18 mouse cellular contexts compared by ENCODE assay signal in the genomic region with DNA sequence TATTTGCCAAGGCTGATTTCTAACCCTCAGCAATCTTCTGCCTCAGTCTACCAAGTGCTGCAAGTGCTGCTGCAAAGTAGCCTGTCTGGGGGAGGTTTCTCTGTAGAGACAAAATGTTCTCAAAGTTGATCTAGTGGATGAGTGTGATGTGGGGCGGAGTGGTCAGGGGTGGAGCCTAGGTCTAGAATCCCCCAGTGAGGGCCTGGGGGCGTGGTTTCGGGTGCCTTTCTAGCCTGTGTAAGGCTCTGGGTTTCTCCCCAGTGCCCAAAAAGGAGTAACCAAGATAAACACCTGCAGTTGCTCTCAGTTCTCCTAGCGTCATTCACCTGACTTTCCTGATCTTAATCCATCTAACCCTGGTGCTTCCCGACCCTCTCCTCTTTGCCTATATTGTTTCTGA. TPM values are rescaled to one million over a fixed set of nuclear protein-coding genes. Genes with fewer than 3 reads are reported as not detected.
DNase-seq lines count a peak whose midpoint lies in the region; ATAC-seq and TF ChIP-seq lines count a peak whose summit lies in the region.
"Had no signal": no experiment of that assay in that cellular context is flagged by ENCODE, and none has a peak within 500 bp of the region (broad histone marks: within the 10 kb centered on the region; RNA-seq: fewer than 3 reads in every experiment).

No protein-coding gene starts in this region.

- H3K4me2 ChIP-seq in stomach, embryonic 15.5 days, result no peak overlapping the region
- H3K4me2 ChIP-seq in stomach, postnatal 0 days (replicated peaks; ENCODE audit: low read depth), result no peak overlapping the region
- H3K4me2 ChIP-seq in liver, embryonic 15.5 days, result no peak overlapping the region
- H3K4me2 ChIP-seq: embryonic facial prominence, embryonic 13.5 days; midbrain, embryonic 12.5 days had no signal

- H3K4me1 ChIP-seq in stomach, embryonic 15.5 days, result peaks cover 5% of the 10 kb centered on the region; the same call in 1 of the 2 replicates
- H3K4me1 ChIP-seq in stomach, postnatal 0 days (replicated peaks; ENCODE audit: control insufficient read depth, insufficient read depth), result no peaks in the 10 kb centered on the region
- H3K4me1 ChIP-seq in liver, embryonic 15.5 days (replicated peaks), result peaks cover 23% of the 10 kb centered on the region
- H3K4me1 ChIP-seq: embryonic facial prominence, embryonic 13.5 days had no signal

- ATAC-seq in stomach, embryonic 15.5 days (ENCODE audit: insufficient read depth, low FRiP score, low read depth), result peak; percentile 44; the same call in 1 of the 2 replicates
- ATAC-seq in stomach, postnatal 0 days (ENCODE audit: low FRiP score, low TSS enrichment), result no peak
- peak; percentile 58 for ATAC-seq in liver, embryonic 15.5 days (ENCODE audit: insufficient read depth)
- ATAC-seq: hindbrain, embryonic 16.5 days had no signal

- WGBS in stomach, embryonic 15.5 days, result 12% methylated on average over 5 of the region's 5 CpGs
- WGBS in stomach, postnatal 0 days, result 17% methylated on average over 5 of the region's 5 CpGs
- WGBS in liver, embryonic 15.5 days (ENCODE audit: insufficient replicate concordance), result 20% methylated on average over 5 of the region's 5 CpGs

- no peaks in the 10 kb centered on the region for H3K9me3 ChIP-seq in stomach, embryonic 15.5 days
- H3K9me3 ChIP-seq in stomach, postnatal 0 days (ENCODE audit: control insufficient read depth, low read length), result no peaks in the 10 kb centered on the region
- H3K9me3 ChIP-seq in liver, embryonic 15.5 days (replicated peaks), result no peaks in the 10 kb centered on the region
- H3K9me3 ChIP-seq: embryonic facial prominence, embryonic 13.5 days; forebrain, embryonic 12.5 days; limb, embryonic 10.5 days; midbrain, embryonic 12.5 days had no signal

- H3K4me3 ChIP-seq in stomach, embryonic 15.5 days (replicated peaks), result no peak overlapping the region
- no peak overlapping the region for H3K4me3 ChIP-seq in stomach, postnatal 0 days (ENCODE audit: low read depth, low read length)
- H3K4me3 ChIP-seq in liver, embryonic 15.5 days (replicated peaks), result no peak overlapping the region
- H3K4me3 ChIP-seq: embryonic facial prominence, embryonic 13.5 days; forebrain, embryonic 12.5 days; limb, embryonic 10.5 days; midbrain, embryonic 12.5 days had no signal

- TF ChIP-seq CTCF in stomach, postnatal 0 days (IDR thresholded peaks at IDR 0.05; ENCODE audit: low read depth), result no peak

- DNase-seq in stomach, postnatal 0 days (ENCODE audit: low spot score), result no peak
- peak; percentile 79 for DNase-seq in c-Kit-positive CD71-positive TER-119-negative erythroid progenitor cells, embryonic 14.5 days (ENCODE audit: low read depth)
- DNase-seq in thymus, postnatal 4 days, result peak; percentile 81
- DNase-seq in retina, embryonic 14.5 days (ENCODE audit: low spot score), result no peak
- no peak for DNase-seq in kidney, postnatal 10 days
- DNase-seq: adrenal gland, postnatal 14 days; cerebellum, postnatal 25 days; heart, adult 18-20 months; kidney, postnatal 14 days had no signal

- H3K27me3 ChIP-seq in stomach, embryonic 15.5 days (replicated peaks), result peaks cover 16% of the 10 kb centered on the region
- H3K27me3 ChIP-seq in stomach, postnatal 0 days (ENCODE audit: control insufficient read depth, insufficient read depth, low read length), result peaks cover 3% of the 10 kb centered on the region; the same call in 1 of the 2 replicates
- H3K27me3 ChIP-seq in liver, embryonic 15.5 days, result peaks cover 87% of the 10 kb centered on the region

- H3K36me3 ChIP-seq in stomach, embryonic 15.5 days, result no peaks in the 10 kb centered on the region
- H3K36me3 ChIP-seq in stomach, postnatal 0 days (ENCODE audit: control insufficient read depth, insufficient read depth, low read length), result no peaks in the 10 kb centered on the region
- H3K36me3 ChIP-seq in liver, embryonic 15.5 days (replicated peaks), result no peaks in the 10 kb centered on the region
- H3K36me3 ChIP-seq: embryonic facial prominence, embryonic 13.5 days; forebrain, embryonic 12.5 days; limb, embryonic 10.5 days; midbrain, embryonic 12.5 days had no signal

- H3K27ac ChIP-seq in stomach, embryonic 15.5 days, result no peak overlapping the region
- no peak overlapping the region for H3K27ac ChIP-seq in stomach, postnatal 0 days (replicated peaks)
- no peak overlapping the region for H3K27ac ChIP-seq in liver, embryonic 15.5 days (replicated peaks)
- H3K27ac ChIP-seq: embryonic facial prominence, embryonic 13.5 days; limb, embryonic 10.5 days; midbrain, embryonic 12.5 days had no signal

- no peak for TF ChIP-seq EP300 in stomach, postnatal 0 days (optimal IDR thresholded peaks at IDR 0.05)

- no peak overlapping the region for H3K9ac ChIP-seq in stomach, embryonic 15.5 days
- H3K9ac ChIP-seq in stomach, postnatal 0 days (ENCODE audit: low read length), result no peak overlapping the region
- H3K9ac ChIP-seq in liver, embryonic 15.5 days, result no peak overlapping the region
- H3K9ac ChIP-seq: forebrain, embryonic 12.5 days; midbrain, embryonic 12.5 days had no signal

RNA-seq across cellular contexts. Expression of gene Onecut3, which starts 13.6 kb away (rescaled TPM):
- polyA plus RNA-seq in stomach, embryonic 15.5 days (2015; fragmentation: Nextera tagmentation; extraction: Ambion mirVana), result 0.18 and 0.21 TPM in 2 replicates
- 0.01 and 0.02 TPM in 2 replicates for polyA plus RNA-seq in stomach, postnatal 0 days (2015; fragmentation: Nextera tagmentation; extraction: Ambion mirVana)
- not detected in 2 replicates for polyA plus RNA-seq in liver, embryonic 15.5 days (2015; fragmentation: Nextera tagmentation; extraction: Ambion mirVana)
- polyA plus RNA-seq: embryonic facial prominence, embryonic 13.5 days; heart, embryonic 16.5 days; limb, embryonic 10.5 days had no signal

RNA-seq across cellular contexts. Expression of gene Tcf3, which starts 47.6 kb away (rescaled TPM):
- 88.9 and 100 TPM in 2 replicates for polyA plus RNA-seq in stomach, embryonic 15.5 days (2015; fragmentation: Nextera tagmentation; extraction: Ambion mirVana)
- polyA plus RNA-seq in stomach, postnatal 0 days (2015; fragmentation: Nextera tagmentation; extraction: Ambion mirVana), result 30.9 and 37.0 TPM in 2 replicates
- 52.8 and 59.5 TPM in 2 replicates for polyA plus RNA-seq in liver, embryonic 15.5 days (2015; fragmentation: Nextera tagmentation; extraction: Ambion mirVana)

RNA-seq across cellular contexts. Expression of gene Atp8b3, which starts 57.9 kb away (rescaled TPM):
- 0.19 and 0.32 TPM in 2 replicates for polyA plus RNA-seq in stomach, embryonic 15.5 days (2015; fragmentation: Nextera tagmentation; extraction: Ambion mirVana)
- 0.02 and 0.10 TPM in 2 replicates for polyA plus RNA-seq in stomach, postnatal 0 days (2015; fragmentation: Nextera tagmentation; extraction: Ambion mirVana)
- polyA plus RNA-seq in liver, embryonic 15.5 days (2015; fragmentation: Nextera tagmentation; extraction: Ambion mirVana), result 0.02 TPM in 1 of 2 replicates, not detected in the other
- polyA plus RNA-seq: small intestine, adult 2 months had no signal

Comparison
In these comparisons a context has a peak if more than half of its experiments do, and no peak if none do; other contexts are left out.
1. DNase-seq: peak in c-Kit-positive CD71-positive TER-119-negative erythroid progenitor cells, embryonic 14.5 days (single experiment) and thymus, postnatal 4 days (single experiment); none in stomach, postnatal 0 days (single experiment), retina, embryonic 14.5 days (single experiment) and kidney, postnatal 10 days (single experiment).